Mouse (Mus musculus) forebrain, embryonic 12.5 days (tissue): ENCODE data around the gene Cacfd1. TPM values are rescaled to one million over a fixed set of nuclear protein-coding genes. Genes with fewer than 3 reads are reported as not detected.

Experiments
- ATAC-seq: fragments of 200-750 bp; cut with Nextera tagmentation; 2 replicates; pipeline ENCODE4 v1.8.0; 2017; ENCODE audit warnings: moderate TSS enrichment; ENCODE audit not compliant: low FRiP score
- H3K27ac ChIP-seq: fragments of 300-500 bp; sonication (generic); 2 replicates; pipeline ENCODE4 v1.5.1; 2016; ENCODE audit warnings: mild to moderate bottlenecking
- H3K27me3 ChIP-seq: fragments of 300-500 bp; sonication (generic); 2 replicates; pipeline ENCODE4 v1.6.1; 2016; ENCODE audit warnings: mild to moderate bottlenecking
- H3K36me3 ChIP-seq: fragments of 300-500 bp; sonication (generic); replicated peaks from 2 replicates; pipeline ENCODE4 v1.6.1; 2016; ENCODE audit warnings: mild to moderate bottlenecking
- H3K4me1 ChIP-seq: fragments of 300-500 bp; sonication (generic); 2 replicates; pipeline ENCODE4 v1.6.1; 2016
- H3K4me2 ChIP-seq: fragments of 300-500 bp; sonication (generic); 2 replicates; pipeline ENCODE4 v1.6.1; 2016; ENCODE audit warnings: mild to moderate bottlenecking, moderate library complexity
- H3K4me3 ChIP-seq: fragments of 300-500 bp; sonication (generic); replicated peaks from 2 replicates; pipeline ENCODE4 v1.5.1; 2016; ENCODE audit warnings: mild to moderate bottlenecking
- H3K9ac ChIP-seq: fragments of 300-500 bp; sonication (generic); 2 replicates; pipeline ENCODE4 v1.6.1; 2016; ENCODE audit warnings: mild to moderate bottlenecking
- H3K9me3 ChIP-seq: fragments of 300-500 bp; sonication (generic); 2 replicates; pipeline ENCODE4 v1.6.1; 2016
- WGBS: fragments of 180-500 bp; shearing (Covaris S2); methylation state at CpG from one replicate; pipeline ENCODE4 v1.1.7; 2016; 5-methylcytosine and 5-hydroxymethylcytosine counted together
- polyA plus RNA-seq: library from polyadenylated mRNA; unstranded; fragments of >200 nt; fragmentation: Nextera tagmentation; extraction: Ambion mirVana; gene quantifications from 2 replicates; pipeline ENCODE4 v1.2.1, GENCODE M21; 2016

Gene Cacfd1
- 120 and 126 TPM in 2 replicates for polyA plus RNA-seq

DNA sequence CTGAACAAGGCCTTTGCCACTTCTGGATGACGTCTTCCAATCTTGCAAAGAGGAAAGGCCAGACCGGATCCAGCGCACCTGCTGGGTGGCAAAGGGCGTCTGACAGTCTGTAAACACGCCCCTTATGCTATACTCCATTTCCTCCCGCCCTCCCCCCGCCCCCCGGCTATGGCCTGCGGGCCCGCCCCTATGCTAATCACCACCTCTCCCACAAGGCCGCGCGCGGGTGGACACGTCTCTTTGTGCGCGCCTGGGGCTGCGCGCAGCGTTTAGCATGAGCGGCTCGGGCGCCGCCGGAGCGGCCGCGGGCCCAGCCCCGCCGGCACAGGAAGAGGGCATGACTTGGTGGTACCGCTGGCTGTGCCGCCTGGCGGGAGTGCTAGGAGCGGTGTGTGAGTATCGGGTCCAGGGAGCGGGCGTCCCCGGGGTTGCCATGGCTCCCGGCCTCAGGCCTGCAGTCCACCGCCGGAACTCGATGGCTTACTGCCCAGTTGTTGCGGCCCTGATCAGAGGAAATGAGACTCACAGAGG is at the start of gene Cacfd1:
TSS of gene Cacfd1 (plus strand) at position 213 of the 531 bp plus-strand sequence.
- H3K4me2 ChIP-seq, result peak within 1 kb of the TSS; percentile 90
- under 1% methylated on average over 43 of the region's 43 CpGs for WGBS
- no peaks in the 10 kb centered on the region for H3K9me3 ChIP-seq
- peak within 1 kb of the TSS; percentile 84 for H3K27ac ChIP-seq
- H3K9ac ChIP-seq, result peak within 1 kb of the TSS; percentile 96
- peaks cover 16% of the 10 kb centered on the region for H3K36me3 ChIP-seq
- peak within 1 kb of the TSS; percentile 83 for H3K4me3 ChIP-seq
- 0 out of 2 replicates have a peak, but pooled peaks cover 3% of the 10 kb centered on the region for H3K27me3 ChIP-seq
- peak; percentile 97 for ATAC-seq
- H3K4me1 ChIP-seq, result peaks cover 25% of the 10 kb centered on the region

DNA sequence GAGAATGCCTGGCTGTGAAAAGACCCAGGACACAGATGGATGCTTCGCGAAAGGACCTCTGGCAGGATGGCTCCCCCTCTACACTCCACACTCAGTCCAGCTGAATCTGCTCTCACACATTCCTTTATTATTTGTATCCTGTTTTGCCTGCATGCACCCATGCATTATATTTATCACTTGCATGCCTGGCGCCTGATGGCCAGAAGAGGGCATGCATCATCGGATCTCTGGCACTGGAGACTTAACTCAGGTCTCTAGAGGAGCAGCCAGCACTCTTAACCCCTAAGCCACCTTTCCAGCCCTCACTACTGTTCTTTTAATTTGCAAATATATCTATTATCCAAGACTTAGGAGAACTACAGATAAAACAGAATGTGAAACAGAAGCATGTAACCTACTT is 49.0 kb upstream of the Cacfd1 start:
- Histone ChIP-seq H3K9me3 (no peaks in the 10 kb centered on the region), H3K27me3 (no peaks in the 10 kb centered on the region), H3K4me2 (no peak overlapping the region), H3K27ac (no peak overlapping the region), H3K9ac (no peak overlapping the region), H3K36me3 (peaks cover 57% of the 10 kb centered on the region), H3K4me1 (peaks cover 32% of the 10 kb centered on the region), H3K4me3 (no peak overlapping the region)
- ATAC-seq, result no peak
- 76% methylated on average over 4 of the region's 4 CpGs for WGBS

GRCm38 (mm10) chr2:26963923-26964723 is 45.6 kb upstream of the Cacfd1 start, which contains the start of gene Rexo4:
Rexo4 (minus strand) TSS chr2:26964386.
- peak within 1 kb of the TSS; percentile 89 for H3K9ac ChIP-seq
- H3K9me3 ChIP-seq, result 0 out of 2 replicates have a peak, but pooled peaks cover 8% of the 10 kb centered on the region
- under 1% methylated on average over 50 of the region's 50 CpGs for WGBS
- ATAC-seq, result peak; percentile 96
- peaks cover 32% of the 10 kb centered on the region for H3K4me1 ChIP-seq
- H3K4me3 ChIP-seq, result peak within 1 kb of the TSS; percentile 78
- peak within 1 kb of the TSS; percentile 98 for H3K27ac ChIP-seq
- no peaks in the 10 kb centered on the region for H3K27me3 ChIP-seq
- H3K36me3 ChIP-seq, result peaks cover 24% of the 10 kb centered on the region
- peak within 1 kb of the TSS; percentile 86 for H3K4me2 ChIP-seq

- ATAC-seq, result no peak
- peaks cover 19% of the 10 kb centered on the region for H3K36me3 ChIP-seq
- H3K4me2 ChIP-seq, result peak overlapping the region; percentile 86
- peak overlapping the region; percentile 78 for H3K4me3 ChIP-seq
- H3K27ac ChIP-seq, result peak overlapping the region; percentile 98
- H3K4me1 ChIP-seq, result peaks cover 32% of the 10 kb centered on the region
- 0 out of 2 replicates have a peak, but pooled peaks cover 8% of the 10 kb centered on the region for H3K9me3 ChIP-seq
- 17% methylated on average over 14 of the region's 14 CpGs for WGBS
- H3K27me3 ChIP-seq, result no peaks in the 10 kb centered on the region
- peak overlapping the region; percentile 89 for H3K9ac ChIP-seq
Observed at GRCm38 (mm10) chr2:26964724-26965370, 44.9 kb upstream of the Cacfd1 start.

GRCm38 (mm10) chr2:26967262-26967661 is 42.5 kb upstream of the Cacfd1 start:
- Histone ChIP-seq H3K4me3 (no peak overlapping the region), H3K9me3 (0 out of 2 replicates have a peak, but pooled peaks cover 8% of the 10 kb centered on the region), H3K9ac (no peak overlapping the region), H3K27ac (no peak overlapping the region), H3K4me2 (no peak overlapping the region), H3K36me3 (no peaks in the 10 kb centered on the region), H3K4me1 (peaks cover 22% of the 10 kb centered on the region), H3K27me3 (no peaks in the 10 kb centered on the region)
- WGBS, result 76% methylated on average over 2 of the region's 2 CpGs
- ATAC-seq, result no peak

- no peak within 1 kb of the TSS for H3K4me3 ChIP-seq
- no peaks in the 10 kb centered on the region for H3K4me1 ChIP-seq
- H3K27ac ChIP-seq, result no peak within 1 kb of the TSS
- H3K9me3 ChIP-seq, result no peaks in the 10 kb centered on the region
- H3K27me3 ChIP-seq, result 0 out of 2 replicates have a peak, but pooled peaks cover 7% of the 10 kb centered on the region
- no peaks in the 10 kb centered on the region for H3K36me3 ChIP-seq
- ATAC-seq, result no peak
- no peak within 1 kb of the TSS for H3K4me2 ChIP-seq
- no peak within 1 kb of the TSS for H3K9ac ChIP-seq
- 86% methylated on average over 3 of the region's 3 CpGs for WGBS
Observed at GRCm38 (mm10) chr2:26973116-26973515, 36.6 kb upstream of the Cacfd1 start, which contains the start of gene Adamts13. Adamts13 (plus strand) TSS chr2:26973416.

- Histone ChIP-seq H3K9me3 (no peaks in the 10 kb centered on the region), H3K9ac (no peak overlapping the region), H3K27me3 (0 out of 2 replicates have a peak, but pooled peaks cover 7% of the 10 kb centered on the region), H3K36me3 (no peaks in the 10 kb centered on the region), H3K4me1 (no peaks in the 10 kb centered on the region), H3K27ac (no peak overlapping the region), H3K4me3 (no peak overlapping the region), H3K4me2 (no peak overlapping the region)
- no peak for ATAC-seq
- 69% methylated on average over 4 of the region's 4 CpGs for WGBS
Observed at GRCm38 (mm10) chr2:26973960-26974359, 35.8 kb upstream of the Cacfd1 start.

GRCm38 (mm10) chr2:26980361-26980760 is 29.4 kb upstream of the Cacfd1 start:
- no peak overlapping the region for H3K4me3 ChIP-seq
- H3K36me3 ChIP-seq, result no peaks in the 10 kb centered on the region
- no peak overlapping the region for H3K27ac ChIP-seq
- H3K9ac ChIP-seq, result no peak overlapping the region
- 64% methylated on average over 1 of the region's 1 CpGs for WGBS
- no peaks in the 10 kb centered on the region for H3K4me1 ChIP-seq
- 0 out of 2 replicates have a peak, but pooled peaks cover 3% of the 10 kb centered on the region for H3K27me3 ChIP-seq
- ATAC-seq, result no peak
- no peaks in the 10 kb centered on the region for H3K9me3 ChIP-seq
- no peak overlapping the region for H3K4me2 ChIP-seq

DNA sequence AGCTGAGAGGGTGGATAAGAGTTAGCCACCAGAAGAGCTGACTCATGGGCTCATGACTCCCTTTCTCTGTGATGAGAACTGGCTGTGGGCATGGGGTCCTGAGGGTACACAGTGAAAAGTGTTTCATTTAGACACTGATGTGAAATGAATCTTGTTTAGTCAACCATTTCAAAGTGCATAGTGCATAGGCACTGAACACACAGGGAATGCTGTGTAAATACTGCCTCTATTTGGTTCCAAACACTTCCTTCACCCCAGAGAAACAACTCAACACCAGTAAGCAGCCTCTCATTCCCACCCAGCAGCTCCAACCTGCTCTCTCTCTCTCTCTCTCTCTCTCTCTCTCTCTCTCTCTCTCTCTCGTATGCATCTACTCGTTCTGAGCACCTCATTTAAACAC is 25.5 kb upstream of the Cacfd1 start:
- WGBS, result 83% methylated on average over 2 of the region's 2 CpGs
- 0 out of 2 replicates have a peak, but pooled peaks cover 3% of the 10 kb centered on the region for H3K27me3 ChIP-seq
- no peak for ATAC-seq

DNA sequence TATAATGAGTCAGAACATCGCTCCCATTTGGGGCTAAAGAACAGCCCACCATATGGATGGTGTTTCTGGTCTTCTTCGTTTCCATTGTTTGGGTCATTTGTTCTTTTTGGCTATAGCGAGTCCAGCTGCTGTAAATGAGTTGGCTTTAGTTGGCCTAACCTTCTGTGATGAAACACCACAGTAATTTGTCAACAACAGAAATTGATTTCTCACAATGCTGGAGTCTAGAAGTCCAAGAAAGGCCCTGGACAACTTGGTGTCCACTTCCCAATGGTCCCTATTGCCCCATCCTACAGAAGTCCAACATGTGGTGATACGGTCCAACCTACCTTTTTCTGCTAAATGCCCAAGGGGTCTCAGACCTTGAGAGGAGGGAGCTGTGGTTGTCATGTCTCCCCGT is 25.1 kb upstream of the Cacfd1 start:
- ATAC-seq, result no peak
- Histone ChIP-seq H3K9me3 (no peaks in the 10 kb centered on the region), H3K4me2 (no peak overlapping the region), H3K27ac (no peak overlapping the region), H3K4me3 (no peak overlapping the region), H3K27me3 (0 out of 2 replicates have a peak, but pooled peaks cover 3% of the 10 kb centered on the region), H3K9ac (no peak overlapping the region), H3K36me3 (no peaks in the 10 kb centered on the region), H3K4me1 (no peaks in the 10 kb centered on the region)
- 86% methylated on average over 5 of the region's 5 CpGs for WGBS

More for the DNA sequence above, 25.5 kb upstream of the Cacfd1 start:
- no peak overlapping the region for H3K27ac ChIP-seq
- H3K9ac ChIP-seq, result no peak overlapping the region
- no peaks in the 10 kb centered on the region for H3K4me1 ChIP-seq
- no peak overlapping the region for H3K4me3 ChIP-seq
- H3K4me2 ChIP-seq, result no peak overlapping the region
- H3K9me3 ChIP-seq, result no peaks in the 10 kb centered on the region
- no peaks in the 10 kb centered on the region for H3K36me3 ChIP-seq

- H3K9me3 ChIP-seq, result no peaks in the 10 kb centered on the region
- no peak overlapping the region for H3K9ac ChIP-seq
- ATAC-seq, result no peak
- WGBS, result 84% methylated on average over 3 of the region's 3 CpGs
- H3K27ac ChIP-seq, result no peak overlapping the region
- H3K4me1 ChIP-seq, result no peaks in the 10 kb centered on the region
- no peaks in the 10 kb centered on the region for H3K27me3 ChIP-seq
- no peaks in the 10 kb centered on the region for H3K36me3 ChIP-seq
- H3K4me3 ChIP-seq, result no peak overlapping the region
- H3K4me2 ChIP-seq, result no peak overlapping the region
Observed at GRCm38 (mm10) chr2:26993936-26994335, 15.8 kb upstream of the Cacfd1 start.

DNA sequence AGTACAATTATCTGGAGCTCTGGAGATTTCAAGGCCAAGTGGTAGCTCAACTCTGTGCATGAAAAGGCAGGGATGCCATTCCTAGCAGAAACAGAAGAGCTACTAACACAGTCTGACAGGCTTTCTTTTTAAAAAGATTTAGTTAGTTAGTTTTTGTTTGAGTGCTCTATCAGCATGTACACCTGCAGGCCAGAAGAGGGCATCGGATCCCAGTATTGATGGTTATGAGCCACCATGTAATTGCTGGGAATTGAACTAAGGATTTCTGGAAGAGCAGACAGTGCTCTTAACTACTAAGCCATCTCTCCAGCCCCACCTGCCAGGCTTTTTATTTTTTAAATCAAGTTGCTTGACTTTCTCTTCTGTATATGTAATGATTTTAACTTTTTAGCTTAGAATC is 12.2 kb upstream of the Cacfd1 start:
- Histone ChIP-seq H3K27ac (no peak overlapping the region), H3K9me3 (no peaks in the 10 kb centered on the region), H3K36me3 (no peaks in the 10 kb centered on the region), H3K9ac (no peak overlapping the region), H3K4me1 (no peaks in the 10 kb centered on the region), H3K4me2 (no peak overlapping the region), H3K27me3 (no peaks in the 10 kb centered on the region), H3K4me3 (no peak overlapping the region)
- ATAC-seq, result no peak
- 85% methylated on average over 1 of the region's 1 CpGs for WGBS
